Mouse (Mus musculus): Measurements from ENCODE around the gene Fndc3b. TPM values are rescaled to one million over a fixed set of nuclear protein-coding genes. Genes with fewer than 3 reads are reported as not detected.
"Not testable (repeated sequence)": the region's sequence is repeated elsewhere in the genome, so short reads cannot be mapped to it uniquely, and the experiment has no call there.

Fndc3b gene
- polyA plus RNA-seq, 1 experiment from 2014 or later, result 24.5 TPM

DNA sequence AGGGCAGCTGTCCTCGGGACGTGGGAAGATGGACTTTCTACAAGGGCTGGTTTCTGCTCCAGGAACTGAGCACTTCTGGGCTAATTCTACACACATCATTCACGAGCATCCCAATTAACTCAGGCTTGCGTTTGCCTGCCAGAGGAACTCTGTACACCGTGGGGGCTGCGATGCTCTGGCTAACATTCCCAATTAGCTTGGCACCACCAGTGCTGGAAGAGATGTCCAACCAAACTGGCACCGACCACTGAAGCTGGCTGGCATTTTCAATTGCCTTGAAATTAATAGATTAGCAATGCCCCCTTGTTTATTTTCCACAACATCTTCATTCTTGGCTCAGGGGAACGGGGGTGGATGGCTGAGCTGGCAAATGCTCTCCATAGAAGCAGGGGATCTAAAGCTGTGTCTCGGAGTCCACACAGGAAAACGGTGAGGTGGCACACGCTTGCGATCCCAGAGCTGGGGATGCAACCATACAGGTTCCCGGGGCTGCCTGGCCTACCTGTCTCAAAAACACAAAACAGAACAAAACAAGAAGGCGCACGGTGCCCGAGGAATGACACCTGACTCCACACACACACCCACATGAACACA lies 232.4 kb downstream of the Fndc3b start:
- no peaks in the 10 kb centered on the region for H3K27me3 ChIP-seq (replicated peaks)
- H3K4me1 ChIP-seq, result no peaks in the 10 kb centered on the region
- no peak overlapping the region for H3K4me2 ChIP-seq
- peaks cover 24% of the 10 kb centered on the region for H3K36me3 ChIP-seq
- WGBS, result 85% methylated on average over 16 of the region's 16 CpGs
- no peak overlapping the region for H3K9ac ChIP-seq
- H3K27ac ChIP-seq, result no peak overlapping the region
- no peak for ATAC-seq (ENCODE audit: insufficient read depth, low FRiP score, low read depth)
- no peak overlapping the region for H3K4me3 ChIP-seq (replicated peaks)
- H3K9me3 ChIP-seq, result no peaks in the 10 kb centered on the region

DNA sequence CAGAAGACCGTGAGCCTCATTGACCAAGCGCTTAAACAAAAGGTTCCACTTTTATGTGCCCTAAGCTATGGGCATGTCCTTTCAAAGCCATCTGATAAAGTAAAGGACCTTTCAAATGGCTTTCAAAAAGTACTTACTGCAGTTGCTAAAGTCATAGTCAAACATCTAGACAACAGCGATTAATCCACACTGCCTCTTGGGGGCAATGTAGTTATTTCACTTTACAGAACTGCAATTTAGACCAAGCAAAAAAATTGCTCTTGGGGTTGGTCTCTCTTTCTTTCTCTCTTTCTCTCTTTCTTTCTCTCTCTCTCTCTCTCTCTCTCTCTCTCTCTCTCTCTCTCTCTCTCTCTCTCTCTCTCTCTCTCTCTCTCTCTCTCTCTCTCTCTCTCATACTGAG lies 233.4 kb downstream of the Fndc3b start:
- not testable (repeated sequence) for H3K27me3 ChIP-seq (replicated peaks); H3K9me3 ChIP-seq; H3K9ac ChIP-seq; ATAC-seq (ENCODE audit: insufficient read depth, low FRiP score, low read depth); H3K4me2 ChIP-seq; H3K4me1 ChIP-seq; H3K27ac ChIP-seq; H3K4me3 ChIP-seq (replicated peaks)
- 85% methylated on average over 3 of the region's 3 CpGs for WGBS
- peaks cover 28% of the 10 kb centered on the region for H3K36me3 ChIP-seq

DNA sequence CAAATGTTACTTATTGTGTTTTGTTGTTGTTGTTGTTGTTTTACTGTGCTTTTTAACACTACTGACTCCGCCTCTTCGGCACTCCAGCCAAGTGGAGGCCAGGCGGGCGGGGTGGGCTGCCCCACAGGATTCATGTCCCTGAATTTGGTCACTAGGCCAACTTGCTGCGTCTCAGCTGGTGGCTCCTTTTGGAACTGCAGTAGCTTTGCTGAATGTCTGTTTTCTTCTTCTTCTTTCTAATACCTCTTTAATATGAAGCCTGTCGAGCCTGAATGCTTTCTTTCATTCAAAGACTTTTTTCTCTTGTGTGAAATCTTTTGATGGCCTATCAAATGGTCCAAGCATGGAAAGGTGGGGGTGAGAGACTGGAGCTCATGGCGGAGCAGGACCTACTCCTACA lies 235.2 kb downstream of the Fndc3b start:
- no peak for ATAC-seq (ENCODE audit: insufficient read depth, low FRiP score, low read depth)
- no peak overlapping the region for H3K9ac ChIP-seq
- no peaks in the 10 kb centered on the region for H3K27me3 ChIP-seq (replicated peaks)
- H3K27ac ChIP-seq, result no peak overlapping the region
- H3K4me3 ChIP-seq (replicated peaks), result no peak overlapping the region
- H3K9me3 ChIP-seq, result no peaks in the 10 kb centered on the region
- peaks cover 28% of the 10 kb centered on the region for H3K36me3 ChIP-seq
- 90% methylated on average over 7 of the region's 7 CpGs for WGBS
- H3K4me1 ChIP-seq, result no peaks in the 10 kb centered on the region
- H3K4me2 ChIP-seq, result no peak overlapping the region

DNA sequence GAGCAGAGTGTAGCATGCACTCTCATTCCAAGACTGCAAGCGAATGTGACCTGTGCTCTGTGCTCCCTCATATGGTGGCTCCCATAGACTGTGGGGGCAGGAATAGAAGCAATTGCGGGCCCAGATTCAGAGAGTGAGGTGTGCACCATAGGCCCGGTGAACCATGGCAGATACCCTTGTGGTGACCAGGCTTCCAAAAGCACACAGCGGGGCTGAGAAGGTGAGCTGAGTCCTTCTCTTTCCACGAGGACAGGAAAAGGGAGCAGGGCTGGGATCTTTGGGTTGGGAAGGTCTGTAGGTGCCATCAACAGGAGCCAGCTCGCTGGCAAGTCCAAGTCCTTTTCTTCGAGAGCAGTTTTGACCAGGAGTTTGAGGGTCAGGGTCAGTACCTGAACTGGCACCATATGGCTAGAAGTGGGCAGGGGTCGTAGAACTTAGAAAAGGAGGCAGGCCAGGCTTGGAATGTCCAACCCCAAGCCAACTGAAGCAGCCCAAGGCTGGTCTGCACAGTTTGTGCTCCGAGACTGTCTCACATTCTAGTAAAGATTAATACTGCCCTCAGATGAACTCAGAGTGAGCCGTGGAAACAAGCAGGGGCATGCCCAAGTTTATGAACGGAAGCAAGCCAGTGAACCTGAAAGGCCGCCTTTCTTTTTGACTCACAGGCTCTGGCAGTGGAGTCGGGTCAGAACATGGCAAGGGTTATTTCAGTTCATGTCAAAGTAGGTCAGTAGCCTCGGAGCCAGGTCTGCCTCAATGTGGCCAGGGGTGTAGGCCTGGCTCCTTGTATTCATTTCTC lies 237.1 kb downstream of the Fndc3b start:
- Histone ChIP-seq H3K9ac (no peak overlapping the region), H3K27me3 (replicated peaks) (no peaks in the 10 kb centered on the region), H3K4me3 (replicated peaks) (no peak overlapping the region), H3K27ac (no peak overlapping the region), H3K4me1 (no peaks in the 10 kb centered on the region), H3K36me3 (peaks cover 24% of the 10 kb centered on the region), H3K9me3 (no peaks in the 10 kb centered on the region), H3K4me2 (no peak overlapping the region)
- ATAC-seq (ENCODE audit: insufficient read depth, low FRiP score, low read depth), result no peak
- WGBS, result 88% methylated on average over 14 of the region's 14 CpGs

DNA sequence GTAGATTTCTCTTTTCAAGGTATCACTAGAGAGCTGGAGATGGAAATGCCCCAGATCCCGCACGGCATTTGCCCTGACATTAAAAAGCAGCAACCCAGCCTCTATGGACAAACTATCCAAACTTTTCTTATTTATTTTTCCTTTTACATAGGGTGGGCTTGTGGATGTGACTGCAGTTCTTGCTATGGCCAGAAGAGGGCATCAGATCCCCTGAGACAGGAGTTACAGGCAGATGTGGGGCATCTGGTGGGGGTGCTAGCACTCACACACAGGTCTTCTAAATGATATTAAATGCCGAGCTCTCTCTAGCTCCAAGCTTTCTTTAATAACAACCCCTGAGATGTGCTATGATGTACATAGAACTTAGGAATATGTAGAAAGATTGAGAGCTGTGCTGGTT lies 238.3 kb downstream of the Fndc3b start:
- H3K27me3 ChIP-seq (replicated peaks), result no peaks in the 10 kb centered on the region
- H3K27ac ChIP-seq, result no peak overlapping the region
- no peaks in the 10 kb centered on the region for H3K9me3 ChIP-seq
- WGBS, result 96% methylated on average over 3 of the region's 3 CpGs
- no peak overlapping the region for H3K9ac ChIP-seq
- H3K36me3 ChIP-seq, result peaks cover 27% of the 10 kb centered on the region
- no peak overlapping the region for H3K4me2 ChIP-seq
- no peak for ATAC-seq (ENCODE audit: insufficient read depth, low FRiP score, low read depth)
- H3K4me1 ChIP-seq, result no peaks in the 10 kb centered on the region
- H3K4me3 ChIP-seq (replicated peaks), result no peak overlapping the region

DNA sequence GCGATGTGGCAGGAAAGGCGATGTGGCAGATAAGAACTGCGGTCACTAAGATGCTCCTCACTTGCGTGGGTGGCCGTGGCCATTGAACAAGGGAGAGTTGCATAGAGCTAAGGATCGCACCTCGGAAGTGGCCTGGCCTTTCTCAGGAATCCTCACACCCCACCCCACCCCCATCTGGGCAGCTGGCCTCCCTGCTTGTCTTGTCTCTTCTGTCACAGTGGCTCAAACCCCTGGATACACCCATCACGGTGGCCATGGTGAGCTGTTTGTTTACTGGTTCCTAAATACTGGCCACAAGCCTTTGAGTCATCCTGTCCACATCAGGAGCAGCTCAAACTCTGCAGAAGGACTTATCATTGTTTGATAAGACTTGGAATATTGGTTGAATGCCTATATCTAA lies 240.3 kb downstream of the Fndc3b start:
- Histone ChIP-seq H3K4me3 (replicated peaks) (no peak overlapping the region), H3K36me3 (peaks cover 28% of the 10 kb centered on the region; the same call in 1 of the 2 replicates), H3K27me3 (replicated peaks) (no peaks in the 10 kb centered on the region), H3K9me3 (no peaks in the 10 kb centered on the region), H3K27ac (no peak overlapping the region), H3K4me2 (no peak overlapping the region), H3K4me1 (no peaks in the 10 kb centered on the region), H3K9ac (no peak overlapping the region)
- no peak for ATAC-seq (ENCODE audit: insufficient read depth, low FRiP score, low read depth)
- WGBS, result 62% methylated on average over 8 of the region's 8 CpGs

DNA sequence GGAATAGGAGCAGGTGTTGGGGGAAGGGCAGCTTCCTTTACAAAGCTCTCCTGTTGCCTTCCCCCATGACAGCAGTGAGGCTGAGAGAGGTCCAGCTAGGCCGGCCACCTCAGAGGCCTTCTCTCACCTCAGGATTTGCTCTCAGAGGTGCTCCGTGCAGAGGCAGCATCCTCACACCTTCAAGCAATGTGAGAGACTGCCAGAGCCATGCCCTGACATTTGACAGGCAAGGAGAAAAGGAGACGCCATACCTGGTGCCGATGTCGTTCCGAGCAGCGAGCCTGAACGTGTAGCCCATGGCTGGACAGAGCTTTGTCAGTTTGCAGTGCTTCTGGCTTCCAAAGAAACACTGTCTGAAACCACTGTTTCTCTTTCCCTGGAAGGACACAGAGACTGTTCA lies 241.1 kb downstream of the Fndc3b start:
- Histone ChIP-seq H3K27me3 (replicated peaks) (no peaks in the 10 kb centered on the region), H3K27ac (no peak overlapping the region), H3K4me2 (no peak overlapping the region), H3K36me3 (peaks cover 33% of the 10 kb centered on the region; the same call in 1 of the 2 replicates), H3K4me3 (replicated peaks) (no peak overlapping the region), H3K9me3 (no peaks in the 10 kb centered on the region), H3K9ac (no peak overlapping the region), H3K4me1 (no peaks in the 10 kb centered on the region)
- 89% methylated on average over 8 of the region's 8 CpGs for WGBS
- no peak for ATAC-seq (ENCODE audit: insufficient read depth, low FRiP score, low read depth)

DNA sequence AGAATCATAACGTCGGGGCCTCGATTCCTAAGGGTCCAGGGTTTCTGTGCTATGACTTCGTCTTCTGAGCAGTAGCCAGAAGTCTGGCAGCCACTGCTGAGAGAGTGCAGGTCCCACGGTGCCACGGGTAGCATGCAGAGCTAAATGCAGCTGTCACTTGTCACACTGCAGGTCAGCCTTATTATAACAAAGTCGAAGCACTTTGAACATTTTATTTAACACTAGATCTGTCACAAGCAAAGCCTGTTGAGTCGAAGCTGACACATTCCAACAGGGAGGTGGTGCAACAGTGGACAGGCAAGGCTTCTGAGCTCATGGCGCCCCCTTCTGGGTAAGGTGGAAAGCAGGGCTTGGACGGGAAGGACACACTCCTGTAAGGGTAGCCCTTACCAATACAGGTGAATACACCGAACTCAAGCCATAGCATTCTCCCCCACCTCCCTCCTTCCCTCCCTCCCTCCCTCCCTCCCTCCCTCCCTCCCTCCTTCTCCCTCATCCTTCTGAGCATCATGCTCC lies 243.5 kb downstream of the Fndc3b start:
- Histone ChIP-seq H3K9me3 (no peaks in the 10 kb centered on the region), H3K4me2 (no peak overlapping the region), H3K36me3 (peaks cover 44% of the 10 kb centered on the region), H3K27me3 (replicated peaks) (no peaks in the 10 kb centered on the region), H3K4me1 (no peaks in the 10 kb centered on the region), H3K27ac (no peak overlapping the region), H3K9ac (no peak overlapping the region), H3K4me3 (replicated peaks) (no peak overlapping the region)
- 66% methylated on average over 11 of the region's 11 CpGs for WGBS
- 0 out of 2 replicates have a peak, but pooled peaks have one; percentile 12 for ATAC-seq (ENCODE audit: insufficient read depth, low FRiP score, low read depth)

DNA sequence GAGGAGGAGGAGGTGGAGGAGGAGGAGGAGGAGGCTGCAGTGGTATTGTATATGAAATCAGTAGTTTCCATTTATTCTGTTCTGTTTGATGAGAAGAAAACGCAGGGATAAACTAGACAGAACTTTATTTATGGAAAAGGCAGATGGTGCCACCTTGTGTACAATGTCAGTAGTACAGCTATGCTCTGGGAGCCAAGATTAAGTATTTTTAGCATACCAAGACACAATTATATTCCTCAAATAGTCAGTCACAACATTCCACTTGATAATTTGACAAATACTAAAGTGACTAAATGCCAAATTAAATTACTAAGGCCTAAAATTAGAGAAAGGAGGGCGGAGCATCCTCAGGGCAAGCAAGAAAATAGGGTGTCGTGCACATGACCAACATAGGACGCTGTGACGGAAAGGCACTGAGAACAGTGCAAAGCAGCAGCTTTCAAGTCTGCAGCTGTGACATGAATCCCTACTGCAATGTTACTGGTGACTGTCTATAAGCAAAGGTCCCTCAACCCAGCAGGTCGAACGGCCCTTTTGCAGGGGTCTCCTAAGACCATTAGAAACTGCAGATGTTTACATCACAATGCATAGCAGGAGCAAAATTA lies 244.7 kb downstream of the Fndc3b start:
- H3K27ac ChIP-seq, result no peak overlapping the region
- H3K9ac ChIP-seq, result no peak overlapping the region
- H3K4me1 ChIP-seq, result no peaks in the 10 kb centered on the region
- WGBS, result 77% methylated on average over 7 of the region's 7 CpGs
- H3K9me3 ChIP-seq, result no peaks in the 10 kb centered on the region
- H3K27me3 ChIP-seq (replicated peaks), result no peaks in the 10 kb centered on the region
- H3K4me3 ChIP-seq (replicated peaks), result no peak overlapping the region
- H3K36me3 ChIP-seq, result peaks cover 56% of the 10 kb centered on the region
- H3K4me2 ChIP-seq, result no peak overlapping the region
- no peak for ATAC-seq (ENCODE audit: insufficient read depth, low FRiP score, low read depth)

DNA sequence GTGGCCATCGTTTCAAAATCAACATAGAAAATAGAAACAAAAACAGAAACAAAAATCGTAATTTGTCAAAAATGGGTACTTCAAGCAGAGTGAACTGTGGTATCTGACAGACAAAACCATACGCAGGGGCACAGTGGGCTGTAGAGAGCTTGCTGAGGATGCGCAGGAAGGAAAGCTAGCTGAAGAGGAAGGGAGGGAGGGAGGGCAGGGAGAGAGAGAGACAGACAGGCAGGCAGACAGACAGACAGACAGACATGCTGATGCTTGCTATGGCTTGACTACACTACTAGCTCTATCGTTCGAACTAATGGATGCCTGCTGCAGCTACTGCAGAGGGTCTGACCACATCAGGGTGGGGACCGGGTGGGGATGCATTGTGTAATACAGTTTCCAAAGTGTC lies 247.7 kb downstream of the Fndc3b start:
- Histone ChIP-seq H3K4me3 (replicated peaks) (no peak overlapping the region), H3K9ac (no peak overlapping the region), H3K36me3 (peaks cover 60% of the 10 kb centered on the region), H3K9me3 (no peaks in the 10 kb centered on the region), H3K4me1 (no peaks in the 10 kb centered on the region), H3K27me3 (replicated peaks) (no peaks in the 10 kb centered on the region), H3K4me2 (no peak overlapping the region), H3K27ac (no peak overlapping the region)
- no peak for ATAC-seq (ENCODE audit: insufficient read depth, low FRiP score, low read depth)
- WGBS, result 86% methylated on average over 7 of the region's 7 CpGs

DNA sequence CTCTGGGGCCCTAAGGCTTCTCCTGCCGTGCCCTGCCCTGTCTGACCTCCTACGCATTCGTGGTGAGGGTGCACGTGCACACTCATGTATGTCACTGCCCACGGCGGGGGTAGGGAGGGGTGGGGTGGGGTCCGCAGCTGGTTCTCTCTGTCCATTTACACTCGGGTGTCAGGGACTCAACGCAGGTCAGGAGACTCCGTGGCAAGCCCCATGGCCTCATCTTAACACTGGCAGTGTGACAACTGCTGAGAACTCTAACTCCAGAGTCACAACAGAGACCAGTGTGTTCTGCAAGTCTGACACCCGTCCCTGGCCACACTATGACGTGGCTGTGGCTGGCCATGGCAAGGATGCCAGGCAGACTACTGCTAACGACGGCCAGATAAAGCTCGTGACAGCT lies 248.2 kb downstream of the Fndc3b start:
- H3K4me2 ChIP-seq, result no peak overlapping the region
- WGBS, result 83% methylated on average over 15 of the region's 15 CpGs
- H3K4me1 ChIP-seq, result no peaks in the 10 kb centered on the region
- no peaks in the 10 kb centered on the region for H3K27me3 ChIP-seq (replicated peaks)
- peaks cover 58% of the 10 kb centered on the region for H3K36me3 ChIP-seq
- no peak for ATAC-seq (ENCODE audit: insufficient read depth, low FRiP score, low read depth)
- H3K27ac ChIP-seq, result no peak overlapping the region
- no peak overlapping the region for H3K4me3 ChIP-seq (replicated peaks)
- H3K9me3 ChIP-seq, result no peaks in the 10 kb centered on the region
- H3K9ac ChIP-seq, result no peak overlapping the region

DNA sequence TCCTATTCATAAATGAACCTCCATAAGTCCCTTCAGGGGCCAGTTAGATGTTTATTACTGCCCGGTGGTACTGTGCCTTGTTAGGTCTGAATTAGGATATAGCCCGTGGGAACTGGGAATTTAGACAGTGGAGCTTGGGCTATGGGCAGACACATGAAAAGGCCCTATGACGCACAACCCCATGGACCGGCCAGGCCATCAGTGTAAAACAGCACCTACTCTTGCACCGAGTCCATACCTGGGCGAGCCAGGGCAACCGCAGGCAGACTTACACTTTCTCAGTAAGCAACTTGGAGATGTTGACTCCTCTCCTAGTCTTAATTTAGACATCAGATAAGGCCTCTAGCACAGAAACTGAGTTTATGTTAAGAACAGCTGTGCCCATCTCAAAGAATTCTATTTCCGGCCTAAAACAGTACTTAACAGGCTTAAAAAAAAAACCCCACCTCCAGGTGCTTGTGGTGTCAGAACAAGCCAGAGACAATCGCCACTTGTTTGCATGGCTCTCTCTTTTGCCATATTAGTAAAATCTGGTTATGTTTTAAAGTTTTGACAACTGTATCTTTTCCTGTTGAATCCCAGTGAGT lies 248.7 kb downstream of the Fndc3b start:
- Histone ChIP-seq H3K27me3 (replicated peaks) (no peaks in the 10 kb centered on the region), H3K36me3 (peaks cover 55% of the 10 kb centered on the region), H3K4me1 (no peaks in the 10 kb centered on the region), H3K9ac (no peak overlapping the region), H3K4me3 (replicated peaks) (no peak overlapping the region), H3K4me2 (no peak overlapping the region), H3K27ac (no peak overlapping the region), H3K9me3 (no peaks in the 10 kb centered on the region)
- ATAC-seq (ENCODE audit: insufficient read depth, low FRiP score, low read depth), result no peak
- 84% methylated on average over 9 of the region's 9 CpGs for WGBS
